17 mouse cellular contexts compared by ENCODE assay signal in genomic region chr13:53639584-53639983, GRCm38 (mm10).
"Had no signal": no experiment of that assay in that cellular context is flagged by ENCODE, and none has a peak within 500 bp of the region (broad histone marks: within the 10 kb centered on the region; RNA-seq: fewer than 3 reads in every experiment).

No protein-coding gene starts in this region.

- H3K9ac ChIP-seq: limb, embryonic 13.5 days; liver, embryonic 12.5 days; liver, embryonic 15.5 days; lung, embryonic 15.5 days; midbrain, embryonic 12.5 days had no signal

- H3K27ac ChIP-seq: limb, embryonic 10.5 days; limb, embryonic 13.5 days; liver, embryonic 12.5 days; liver, embryonic 15.5 days; lung, embryonic 15.5 days; midbrain, embryonic 12.5 days had no signal

- H3K4me1 ChIP-seq: limb, embryonic 13.5 days; liver, embryonic 12.5 days; liver, embryonic 15.5 days; lung, embryonic 15.5 days; megakaryocyte, embryonic 14.5 days; midbrain, embryonic 12.5 days had no signal

- H3K27me3 ChIP-seq: liver, embryonic 12.5 days; liver, embryonic 15.5 days; lung, embryonic 15.5 days had no signal

- H3K4me2 ChIP-seq: limb, embryonic 13.5 days; liver, embryonic 12.5 days; liver, embryonic 15.5 days; lung, embryonic 15.5 days; midbrain, embryonic 12.5 days had no signal

- H3K9me3 ChIP-seq: limb, embryonic 10.5 days; liver, embryonic 12.5 days; liver, embryonic 15.5 days; lung, embryonic 15.5 days; midbrain, embryonic 12.5 days had no signal

- H3K4me3 ChIP-seq: limb, embryonic 10.5 days; limb, embryonic 13.5 days; liver, embryonic 12.5 days; liver, embryonic 15.5 days; lung, embryonic 15.5 days; megakaryocyte, embryonic 14.5 days; midbrain, embryonic 12.5 days had no signal

- H3K36me3 ChIP-seq: limb, embryonic 10.5 days; limb, embryonic 13.5 days; liver, embryonic 12.5 days; liver, embryonic 15.5 days; lung, embryonic 15.5 days; midbrain, embryonic 12.5 days had no signal

- DNase-seq: kidney, adult 11 months; kidney, adult 8-10 months; kidney, postnatal 14 days; liver; lung, adult 18-20 months; lung, postnatal 10 days; lung, postnatal 36 days; thymus, adult 18-20 months; thymus, postnatal 14 days; thymus, postnatal 4 days had no signal

- ATAC-seq: liver, embryonic 12.5 days had no signal
